Mouse (Mus musculus): Measurements from ENCODE around the gene Txnrd2. TPM values are rescaled to one million over a fixed set of nuclear protein-coding genes. Genes with fewer than 3 reads are reported as not detected.

Txnrd2 gene
- total and polyA plus RNA-seq, 3 experiments, result 14.6 to 24.1 (median 22.0) TPM

- TF ChIP-seq TBP (conservative IDR thresholded peaks at IDR 0.05; ENCODE audit: low read depth, low read length) (no peak), EP300 (IDR thresholded peaks at IDR 0.05; ENCODE audit: low read length) (no peak), USF2 (conservative IDR thresholded peaks at IDR 0.05; ENCODE audit: low read depth, low read length) (no peak), E2F4 (IDR thresholded peaks at IDR 0.05; ENCODE audit: insufficient replicate concordance, low read depth, low read length) (no peak), RCOR1 (conservative IDR thresholded peaks at IDR 0.05; ENCODE audit: low read depth, low read length) (no peak), MYC (IDR thresholded peaks at IDR 0.05; ENCODE audit: low read depth, low read length) (no peak), ZKSCAN1 (IDR thresholded peaks at IDR 0.05; ENCODE audit: borderline replicate concordance, low read depth, low read length) (no peak), MAFK (IDR thresholded peaks at IDR 0.05; ENCODE audit: insufficient replicate concordance, low read length) (no peak), CHD2 (IDR thresholded peaks at IDR 0.05; ENCODE audit: low read length) (no peak)
Measured at GRCm38 (mm10) chr16:18406293-18406692, 19.9 kb upstream of the Txnrd2 start (continued).

- H3K79me2 ChIP-seq (replicated peaks; ENCODE audit: control insufficient read depth, extremely low read depth, insufficient read depth, poor library complexity, severe bottlenecking), result no peaks in the 10 kb centered on the region
- no peak overlapping the region for H3K27ac ChIP-seq (ENCODE audit: insufficient read depth, low read depth)
- H3K36me3 ChIP-seq (replicated peaks in 1 of 2; ENCODE audit: control insufficient read depth in 1 of 2, insufficient read depth in 1 of 2, low read length in 1 of 2), result peaks cover 42 to 87% of the 10 kb centered on the region in 2 experiments
- DNase-seq (ENCODE audit: extremely low read depth), result no peak
- peaks cover 0 to 14% of the 10 kb centered on the region in 2 experiments; a peak in 2 of 4 replicates for H3K4me1 ChIP-seq (ENCODE audit: control insufficient read depth in 1 of 2, insufficient read depth in 2 of 2)
- no peak overlapping the region for H3K4me2 ChIP-seq (ENCODE audit: insufficient read depth, low read depth, poor library complexity, severe bottlenecking)
- in situ Hi-C loops (cut with MboI; ENCODE audit: low pct_ligation_motif_present, low pct_unique_long_range_greater_than_20kb, low sequenced_read_pairs) (no loop called here), dilution Hi-C loops (cut with MboI; ENCODE audit: extremely low pct_ligation_motif_present, extremely low pct_unique_long_range_greater_than_20kb, low sequenced_read_pairs) (no loop called here)
- no peaks in the 10 kb centered on the region for H3K27me3 ChIP-seq (replicated peaks)
- no peak overlapping the region for H3K4me3 ChIP-seq (replicated peaks in 1 of 3; ENCODE audit: low read depth in 2 of 3, low read length in 2 of 3, poor library complexity in 1 of 3)
- H3K9ac ChIP-seq (ENCODE audit: insufficient read depth, low read depth), result no peak overlapping the region
- no peaks in the 10 kb centered on the region for H3K9me3 ChIP-seq (replicated peaks; ENCODE audit: low read length)
- no peak for TF ChIP-seq ZC3H11A (IDR thresholded peaks at IDR 0.05; ENCODE audit: low read depth, low read length)
- TF ChIP-seq HCFC1 (IDR thresholded peaks at IDR 0.05; ENCODE audit: low read depth, low read length), result no peak
- TF ChIP-seq SIN3A (IDR thresholded peaks at IDR 0.05; ENCODE audit: low read length), result no peak
- TF ChIP-seq JUND (conservative IDR thresholded peaks at IDR 0.05; ENCODE audit: low read depth, low read length), result no peak
- no peak for TF ChIP-seq RCOR1 (conservative IDR thresholded peaks at IDR 0.05; ENCODE audit: low read depth, low read length)
- TF ChIP-seq GABPA (IDR thresholded peaks at IDR 0.05; ENCODE audit: insufficient replicate concordance, low read depth, low read length), result no peak
- TF ChIP-seq USF2 (conservative IDR thresholded peaks at IDR 0.05; ENCODE audit: low read depth, low read length), result no peak
- no peak for TF ChIP-seq EP300 (IDR thresholded peaks at IDR 0.05; ENCODE audit: low read length)
- no peak for TF ChIP-seq CTCF (conservative IDR thresholded peaks at IDR 0.05 in 1 of 2, IDR thresholded peaks at IDR 0.05 in 1 of 2; ENCODE audit: low read depth in 2 of 2, low read length in 2 of 2)
- TF ChIP-seq USF1 (IDR thresholded peaks at IDR 0.05; ENCODE audit: low read depth, low read length), result no peak
- no peak for TF ChIP-seq TCF12 (IDR thresholded peaks at IDR 0.05; ENCODE audit: low read depth, low read length)
- TF ChIP-seq E2F4 (IDR thresholded peaks at IDR 0.05; ENCODE audit: insufficient replicate concordance, low read depth, low read length), result no peak
- TF ChIP-seq ZKSCAN1 (IDR thresholded peaks at IDR 0.05; ENCODE audit: borderline replicate concordance, low read depth, low read length), result no peak
- no peak for TF ChIP-seq SMC3 (IDR thresholded peaks at IDR 0.05; ENCODE audit: low read depth, low read length)
- TF ChIP-seq MYC (IDR thresholded peaks at IDR 0.05; ENCODE audit: low read depth, low read length), result no peak
- no peak for TF ChIP-seq MAZ (IDR thresholded peaks at IDR 0.05; ENCODE audit: low read depth, low read length)
Measured at GRCm38 (mm10) chr16:18407912-18408311, 18.3 kb upstream of the Txnrd2 start.
